Mouse (Mus musculus) adrenal gland, postnatal 10 days (tissue): ENCODE measurements at regions not wholly inside any gene's neighbourhood (a gene's known extent, or its start where the extent isn't known, plus 50 kb on each side); places are given as distances from the start of the nearest gene placed in this dataset.

Experiments
- DNase-seq: peaks from one replicate; pipeline ENCODE4 v3.0.0; 2021; ENCODE audit warnings: mixed read lengths

DNA sequence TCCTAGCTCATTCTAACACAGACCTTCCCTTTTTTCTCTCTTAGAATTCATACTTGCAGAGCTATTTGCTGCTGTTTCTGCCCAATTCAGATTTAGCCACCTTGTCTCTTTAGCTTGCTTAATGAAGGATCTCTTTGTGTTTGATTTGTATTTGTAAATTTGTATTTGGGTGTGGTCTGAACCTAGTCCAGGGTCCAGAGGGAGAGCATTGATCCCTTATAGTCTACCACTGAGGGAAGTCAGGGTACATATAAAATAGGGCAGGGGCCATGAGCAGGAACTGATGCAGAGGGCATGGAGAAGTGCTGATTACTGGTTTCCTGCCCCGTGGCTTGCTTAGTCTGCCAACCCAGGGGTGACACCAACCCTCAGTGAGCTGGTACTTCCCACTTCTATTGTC lies 508.7 kb downstream of the Tm4sf1 start:
- DNase-seq, result no peak

DNA sequence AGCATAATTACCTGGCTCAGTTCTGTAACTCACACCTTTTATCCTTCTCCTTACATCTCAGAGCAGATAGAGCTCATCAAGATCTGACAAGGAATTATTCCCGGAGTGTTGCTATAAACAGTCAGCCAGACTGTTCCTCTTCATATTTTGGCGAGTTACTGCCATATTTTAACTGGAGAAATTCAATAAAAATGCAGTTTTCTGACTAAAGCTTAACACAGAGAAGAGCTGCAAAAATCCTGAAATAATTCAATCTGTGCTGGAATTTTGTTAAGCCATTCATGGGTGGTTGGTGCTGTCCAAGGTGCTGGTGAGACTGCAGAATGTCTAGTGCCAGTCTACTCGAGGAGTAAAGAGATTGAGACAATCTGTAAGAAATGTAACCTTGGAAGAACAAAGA lies 512.6 kb downstream of the Tm4sf1 start:
- peak; percentile 66 for DNase-seq

DNA sequence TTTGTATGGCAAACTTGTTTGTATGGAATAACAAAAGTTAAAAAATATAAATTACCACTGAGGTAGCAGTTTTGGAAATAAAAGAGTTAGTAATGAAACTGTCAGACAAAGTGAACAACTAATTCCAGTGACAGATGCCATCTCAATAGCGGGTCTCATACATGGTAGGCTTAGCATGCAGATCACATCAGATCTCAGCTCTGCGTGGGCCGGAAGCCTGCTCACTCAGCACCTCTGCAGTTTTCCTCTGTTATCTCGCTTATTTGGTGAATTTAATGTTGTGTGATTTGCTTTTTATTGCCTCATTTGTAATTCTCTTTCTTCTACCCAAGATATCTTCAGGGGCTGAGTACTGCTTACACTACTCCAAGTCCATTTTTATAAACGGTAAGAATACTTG lies 527.9 kb downstream of the Tm4sf1 start:
- DNase-seq, result no peak

GRCm38 (mm10) chr3:56770225-56770624 lies 531.6 kb downstream of the Tm4sf1 start:
- no peak for DNase-seq

- DNase-seq, result no peak
Observed at GRCm38 (mm10) chr3:56767133-56767532, 534.7 kb downstream of the Tm4sf1 start.

DNA sequence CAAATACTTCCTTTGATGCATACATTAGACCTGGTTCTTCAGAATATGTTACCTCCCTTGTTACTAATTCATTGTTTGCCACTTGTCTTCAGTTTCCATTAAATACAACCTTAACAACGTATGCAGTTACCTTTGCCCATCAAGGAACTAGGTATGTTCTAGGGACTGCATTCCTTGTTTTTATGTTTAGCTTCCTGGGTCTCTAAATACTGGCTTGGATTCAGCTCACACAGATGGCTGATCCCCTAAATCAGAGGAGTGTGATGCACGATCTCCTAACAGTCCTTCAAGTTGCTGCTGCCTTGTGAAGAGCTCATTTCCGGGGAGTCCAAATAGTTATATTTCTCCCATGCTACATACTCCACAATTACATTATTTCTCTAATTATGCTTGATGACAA lies 537.5 kb downstream of the Tm4sf1 start:
- DNase-seq, result no peak

DNA sequence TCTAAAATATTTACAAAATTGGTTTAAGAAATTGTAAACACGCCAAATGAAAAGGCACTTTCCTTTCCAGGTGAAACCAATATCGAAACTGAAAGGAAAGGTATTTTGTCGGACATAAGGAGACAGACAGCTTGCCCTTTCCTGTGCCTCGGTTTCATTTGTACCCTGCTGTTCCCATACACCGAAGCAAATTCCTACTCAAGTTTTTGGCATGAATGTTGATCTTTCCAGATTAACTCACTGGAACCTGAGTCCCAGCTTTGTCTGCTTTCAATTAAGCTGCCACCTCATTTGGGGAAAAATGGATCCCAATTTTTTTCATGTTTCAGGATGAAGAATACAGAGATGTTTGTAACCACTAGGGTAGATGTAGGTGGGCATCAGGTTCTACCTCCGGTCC lies 537.9 kb downstream of the Tm4sf1 start:
- no peak for DNase-seq

- DNase-seq, result peak; percentile 67
Observed at GRCm38 (mm10) chr3:56753654-56754053, 548.1 kb downstream of the Tm4sf1 start.

DNA sequence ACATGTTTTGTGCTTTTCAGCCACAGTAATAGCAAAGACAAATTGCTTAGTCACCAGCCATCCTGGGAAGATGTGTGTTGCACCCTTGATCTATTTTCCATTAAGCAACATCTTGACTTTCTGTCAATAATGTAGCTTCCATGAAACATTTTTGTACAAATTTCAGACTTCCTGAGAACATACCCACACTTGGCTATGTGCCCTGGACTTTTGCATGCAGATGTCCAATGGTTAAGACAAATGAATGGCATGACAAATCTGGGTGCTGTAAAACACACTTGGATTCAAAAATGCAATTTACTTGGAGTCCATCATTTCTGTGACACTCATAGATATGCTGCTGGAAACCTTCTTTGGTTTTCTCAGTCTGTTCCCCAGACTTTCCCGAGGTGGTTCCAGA lies 549.9 kb downstream of the Tm4sf1 start:
- no peak for DNase-seq

GRCm38 (mm10) chr3:56740902-56741301 lies 557.4 kb upstream of the Nbea start:
- DNase-seq, result no peak

GRCm38 (mm10) chr3:56739451-56739850 lies 556.0 kb upstream of the Nbea start:
- DNase-seq, result no peak

DNA sequence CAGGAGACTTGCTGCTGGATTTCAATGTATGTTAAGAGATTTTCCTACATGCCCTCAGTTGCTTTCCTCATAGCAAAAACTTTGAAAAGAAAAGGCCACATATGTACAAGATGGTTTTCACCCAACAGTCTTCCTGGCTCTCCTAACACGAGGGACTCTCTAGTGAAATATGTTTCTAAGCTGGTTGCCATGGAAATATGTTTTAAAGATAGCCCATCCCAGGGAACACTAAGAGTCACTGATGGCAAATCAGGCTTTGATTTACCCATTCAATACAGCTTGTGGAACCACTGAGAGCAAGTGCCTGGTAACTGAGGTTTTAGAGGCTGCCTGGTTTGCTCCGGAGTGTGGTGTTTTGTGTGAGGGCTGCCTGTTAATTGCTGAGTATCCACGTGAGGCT lies 547.3 kb upstream of the Nbea start:
- no peak for DNase-seq

GRCm38 (mm10) chr3:56724991-56725390 lies 541.5 kb upstream of the Nbea start:
- no peak for DNase-seq

DNA sequence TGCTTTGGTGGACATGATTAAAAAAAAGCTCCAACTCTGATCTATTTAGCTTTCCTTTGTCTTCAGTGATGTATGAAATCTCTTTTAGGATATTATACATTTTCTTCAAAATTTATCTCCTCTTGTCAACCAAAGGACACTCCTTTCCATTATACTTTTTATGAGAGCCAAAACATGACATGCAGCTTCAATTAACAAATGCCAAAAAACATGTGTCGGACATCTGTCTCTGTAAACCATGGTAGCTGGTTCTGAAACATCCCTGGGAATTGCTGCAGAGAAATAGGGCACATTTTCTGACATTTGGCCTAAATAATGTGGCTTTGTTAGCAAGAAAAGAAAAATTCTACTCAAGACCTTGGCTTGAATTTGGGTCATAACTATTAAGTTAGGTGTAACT lies 524.8 kb upstream of the Nbea start:
- DNase-seq, result no peak

- no peak for DNase-seq
Observed at GRCm38 (mm10) chr3:56707312-56707711, 523.8 kb upstream of the Nbea start.

DNA sequence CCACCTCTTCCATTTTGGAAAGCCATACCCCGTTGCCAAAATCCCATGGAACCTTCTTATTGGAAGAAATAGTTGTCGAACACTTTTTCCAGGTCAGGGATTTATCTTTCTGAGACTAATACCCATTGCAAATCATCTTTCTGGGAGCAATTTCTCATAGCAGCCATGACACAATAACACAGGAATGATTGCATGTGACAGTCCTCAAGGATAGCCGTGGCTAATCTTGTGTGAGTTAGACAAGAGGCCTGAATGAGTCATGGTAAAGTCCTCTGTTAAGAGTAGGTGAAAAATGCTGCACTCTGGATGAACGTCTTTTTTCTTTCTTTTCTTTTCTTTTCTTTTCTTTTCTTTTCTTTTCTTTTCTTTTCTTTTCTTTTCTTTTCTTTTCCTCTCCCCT lies 522.5 kb upstream of the Nbea start:
- peak; percentile 12 for DNase-seq

DNA sequence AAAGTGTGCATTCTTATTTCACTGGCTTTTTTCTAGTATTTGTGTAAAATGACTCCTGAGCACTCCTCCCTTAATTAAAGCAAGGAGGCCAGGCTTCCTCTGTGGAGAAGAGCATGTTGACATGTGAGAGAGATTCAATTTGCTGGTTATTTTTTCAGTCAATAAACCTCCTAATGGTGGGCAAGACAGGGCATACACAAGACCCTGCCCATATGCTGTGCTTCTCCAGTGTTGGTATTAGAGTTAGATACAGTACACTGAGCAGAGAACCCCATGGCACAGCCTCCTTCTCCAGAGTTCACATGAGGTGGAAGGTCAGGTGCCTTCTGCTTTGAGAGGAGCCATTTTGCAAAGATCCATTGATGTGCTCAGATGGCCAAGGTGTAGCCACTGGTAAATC lies 515.4 kb upstream of the Nbea start:
- no peak for DNase-seq

GRCm38 (mm10) chr3:56698248-56698647 lies 514.7 kb upstream of the Nbea start:
- peak; percentile 18 for DNase-seq

DNA sequence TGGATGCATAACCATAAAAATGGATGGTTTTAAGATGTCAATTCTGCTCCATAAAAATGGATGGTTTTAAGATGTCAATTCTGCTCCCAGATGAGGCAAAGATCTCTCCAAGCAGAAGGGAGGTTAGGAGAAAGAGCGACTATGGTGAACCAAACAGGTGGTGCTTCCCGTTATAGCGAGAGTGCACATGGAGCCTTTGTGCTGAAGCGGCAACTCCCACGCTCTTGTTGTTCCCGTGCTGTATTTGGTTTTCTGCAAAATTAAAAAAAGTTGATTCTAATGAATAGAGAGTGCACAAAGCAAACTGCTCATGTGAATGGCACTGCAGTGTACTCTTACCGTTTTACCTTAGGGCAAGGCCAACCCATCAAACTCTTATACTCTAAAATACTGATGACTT lies 497.5 kb upstream of the Nbea start:
- no peak for DNase-seq

GRCm38 (mm10) chr3:56668829-56669228 lies 485.3 kb upstream of the Nbea start:
- no peak for DNase-seq

- DNase-seq, result no peak
Observed at GRCm38 (mm10) chr3:56660594-56660993, 477.1 kb upstream of the Nbea start.

- DNase-seq, result no peak
Observed at GRCm38 (mm10) chr3:56647313-56647712, 463.8 kb upstream of the Nbea start.
